Mouse (Mus musculus) left cerebral cortex, adult 2 months (tissue): Measurements from ENCODE around the gene Hpn. TPM values are rescaled to one million over a fixed set of nuclear protein-coding genes. Genes with fewer than 3 reads are reported as not detected.

Experiments
- DNase-seq, 2 experiments: peaks; one replicate each; pipeline ENCODE4 v3.0.0; 2021 to 2022; ENCODE audit warnings: low spot score in 2 of 2, mixed read lengths in 1 of 2; ENCODE audit errors: extremely low spot score in 1 of 2
- H3K27ac ChIP-seq: fragments of 200-600 bp; 2 replicates; pipeline ENCODE4 v1.8.1; 2022
- H3K4me3 ChIP-seq: fragments of 200-600 bp; 2 replicates; pipeline ENCODE4 v1.8.1; 2022
- CTCF ChIP-seq: fragments of 200-600 bp; IDR thresholded peaks from 2 replicates; pipeline ENCODE4 v1.8.1; 2022; ENCODE audit warnings: antibody characterized with exemption, mild to moderate bottlenecking, moderate library complexity
- intact Hi-C: fragments of 180-260 bp; cut with DNase I; formaldehyde crosslinking; loops from one replicate; pipeline ENCODE4 v1.15.1; 2025
- total RNA-seq, 2 experiments: library from RNA; stranded (reverse); gene quantifications; 2 replicates each; pipeline ENCODE4 v1.2.3; 2021

Hpn gene
- total RNA-seq, 2 experiments from 2014 or later, result 2.5 to 8.3 TPM

DNA sequence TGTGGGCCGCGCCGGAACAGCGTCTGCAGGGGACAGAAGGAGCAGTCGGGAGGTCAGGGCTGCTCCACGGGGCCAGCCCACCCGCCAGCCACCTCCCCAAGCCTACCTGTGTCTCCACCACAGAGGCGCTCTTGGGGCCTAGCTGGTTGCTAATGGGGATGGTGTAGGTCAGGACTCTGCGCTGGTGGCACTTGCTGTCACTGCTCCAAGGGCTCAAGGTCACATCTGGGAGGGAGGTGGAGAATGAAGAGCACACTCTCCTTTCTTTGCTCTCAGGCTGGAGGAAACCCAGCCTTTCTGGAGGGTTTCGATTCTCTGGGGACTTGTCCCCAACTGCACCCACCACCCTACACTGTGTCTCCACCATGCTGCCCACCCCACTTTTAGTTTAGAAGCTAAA is 20.6 kb upstream of the Hpn start:
- Histone ChIP-seq H3K4me3 (no peak overlapping the region), H3K27ac (no peak overlapping the region)
- TF ChIP-seq CTCF, result no peak
- intact Hi-C loops, result no loop called here
- DNase-seq, result no peak

GRCm38 (mm10) chr7:31131866-31132265 is 16.8 kb upstream of the Hpn start:
- no peak for TF ChIP-seq CTCF
- no peak for DNase-seq
- no peak overlapping the region for H3K4me3 ChIP-seq
- intact Hi-C loops, result loop anchor here (2.0 kb wide), 1 partner anchor 45 kb away; no protein-coding TSS in a partner anchor
- no peak overlapping the region for H3K27ac ChIP-seq

DNA sequence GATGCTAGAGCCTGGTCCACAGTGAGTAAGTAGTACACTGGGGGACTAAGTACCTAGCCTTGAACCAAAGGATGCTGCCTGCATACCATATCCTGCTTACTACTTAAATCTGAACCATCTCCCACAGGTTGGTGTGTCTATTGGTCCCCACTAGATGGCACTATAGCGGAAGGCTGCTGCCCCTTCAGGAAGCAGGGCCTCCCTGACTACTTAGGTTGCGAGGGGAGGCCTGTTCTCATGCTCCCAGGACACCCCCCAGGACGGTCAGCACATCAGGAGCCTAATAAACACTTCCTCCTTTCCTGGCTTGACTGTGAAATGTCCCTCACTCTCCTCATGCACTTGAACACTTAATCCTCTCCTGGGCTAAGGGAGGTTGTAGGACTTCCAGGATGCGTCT is 15.8 kb upstream of the Hpn start:
- Histone ChIP-seq H3K27ac (no peak overlapping the region), H3K4me3 (no peak overlapping the region)
- TF ChIP-seq CTCF, result peak; percentile 91
- intact Hi-C loops, result loop anchor here (2.0 kb wide), 1 partner anchor 46 kb away; no protein-coding TSS in a partner anchor
- DNase-seq, result peak in 1 of 2 experiments; percentile 58

- intact Hi-C loops, result loop anchor here (2.0 kb wide), 1 partner anchor 47 kb away; no protein-coding TSS in a partner anchor
- no peak overlapping the region for H3K4me3 ChIP-seq
- H3K27ac ChIP-seq, result no peak overlapping the region
- no peak for TF ChIP-seq CTCF
- no peak for DNase-seq
Observed at GRCm38 (mm10) chr7:31130197-31130596, 15.1 kb upstream of the Hpn start.

GRCm38 (mm10) chr7:31128157-31128705 is 13.1 kb upstream of the Hpn start:
- no peak for DNase-seq
- Histone ChIP-seq H3K4me3 (no peak overlapping the region), H3K27ac (peak overlapping the region; percentile 98)
- no peak for TF ChIP-seq CTCF
- intact Hi-C loops, result no loop called here

DNA sequence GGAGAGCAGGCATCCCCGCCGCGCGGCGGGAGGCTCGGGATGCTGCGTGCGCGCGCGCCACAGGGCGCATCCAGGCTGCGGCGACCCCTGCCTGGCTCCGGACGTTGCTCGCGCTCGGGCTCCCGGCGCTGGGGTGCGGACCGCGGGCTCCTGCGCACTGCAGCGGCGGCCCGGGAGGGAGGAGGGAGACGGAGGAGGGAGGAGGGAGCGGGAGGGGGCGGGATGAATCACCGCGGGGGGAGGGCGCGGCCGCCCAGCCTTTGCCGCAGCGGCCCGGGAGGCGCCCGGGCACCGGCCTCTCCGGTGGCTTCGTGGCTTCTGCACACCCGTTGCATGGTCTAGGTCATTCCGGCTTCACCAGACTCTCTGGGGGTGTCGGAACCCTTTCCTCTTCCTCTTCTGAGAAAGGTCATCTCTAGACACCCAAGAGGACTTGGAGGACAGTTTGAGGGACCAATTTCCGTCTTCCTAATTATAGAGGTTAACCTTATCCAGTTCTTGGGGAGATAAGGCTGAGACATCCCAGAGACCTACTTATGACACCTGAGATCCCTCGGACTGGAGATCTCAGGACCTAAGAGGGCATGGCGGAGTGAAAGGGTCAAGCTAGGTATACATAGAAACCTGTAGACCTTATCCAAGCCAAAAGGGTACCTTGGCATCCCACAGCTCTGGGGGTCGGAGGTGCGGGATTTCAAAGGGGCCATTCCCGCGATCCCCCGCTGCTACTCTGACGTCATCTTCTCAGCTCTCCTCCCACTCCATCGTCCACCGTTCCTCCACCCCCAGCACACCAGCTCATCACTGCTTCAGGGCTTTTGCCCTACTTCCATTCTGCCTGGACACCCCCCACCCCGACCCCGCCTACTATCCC is 12.0 kb upstream of the Hpn start, which contains the start of gene Scn1b:
TSS of gene Scn1b (minus strand) at position 153 of the 874 bp plus-strand sequence.
- Histone ChIP-seq H3K27ac (peak within 1 kb of the TSS; percentile 98), H3K4me3 (peak within 1 kb of the TSS; percentile 70)
- DNase-seq, result peak; percentile 79 to 83
- TF ChIP-seq CTCF, result no peak
- intact Hi-C loops, result loop anchor here (1.0 kb wide), 1 partner anchor 24 kb away; no protein-coding TSS in a partner anchor

DNA sequence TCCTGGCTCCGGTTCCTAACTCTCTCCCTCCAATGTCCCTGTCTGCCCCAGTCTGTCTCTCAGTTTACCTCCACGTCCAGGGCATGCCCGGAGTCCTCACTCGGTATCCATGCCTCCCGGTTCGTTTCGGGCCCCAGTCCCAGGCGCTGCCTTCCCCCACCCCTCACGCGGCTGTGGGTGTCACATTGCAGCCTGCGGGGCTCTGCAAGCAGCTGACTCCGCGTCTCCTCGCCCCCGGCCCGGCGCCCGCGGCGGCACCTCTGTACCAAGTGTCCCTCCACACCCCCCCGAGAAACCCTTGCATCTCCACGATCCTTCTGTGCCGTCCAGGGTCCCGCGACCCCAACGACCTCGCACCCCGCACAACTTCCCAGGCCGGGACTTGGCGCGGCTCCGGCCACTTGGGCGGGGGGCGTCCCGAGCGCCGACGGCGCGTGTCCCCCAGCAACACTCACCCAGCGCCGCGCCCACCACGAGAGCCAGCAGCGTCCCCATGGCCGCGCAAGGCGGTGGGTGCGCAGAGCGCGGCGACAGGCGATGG is 11.2 kb upstream of the Hpn start:
- no peak for TF ChIP-seq CTCF
- peak; percentile 58 to 69 for DNase-seq
- Histone ChIP-seq H3K4me3 (peak overlapping the region; percentile 70), H3K27ac (peak overlapping the region; percentile 98)
- intact Hi-C loops, result no loop called here

DNA sequence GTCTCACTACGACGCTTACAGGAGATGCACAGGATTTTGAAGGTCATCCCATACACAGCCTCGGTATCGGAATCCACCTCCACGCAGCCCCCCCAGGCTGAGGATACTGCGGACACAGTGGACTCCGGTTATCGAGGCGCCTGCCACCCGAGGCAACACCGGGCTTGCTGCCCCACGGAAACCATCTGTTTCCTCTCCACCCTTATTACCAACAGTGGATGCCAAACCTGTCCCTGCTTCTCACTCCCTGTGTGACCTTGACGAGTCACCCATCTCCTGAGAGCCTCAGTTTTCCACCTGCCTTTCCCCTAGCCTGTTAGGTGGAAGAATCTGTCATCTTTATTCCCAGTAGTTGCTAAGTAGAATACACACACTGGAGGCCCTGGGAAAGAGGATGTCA is 10.0 kb upstream of the Hpn start:
- intact Hi-C loops, result loop anchor here (2.0 kb wide), 1 partner anchor 20 kb away; no protein-coding TSS in a partner anchor
- Histone ChIP-seq H3K4me3 (peak overlapping the region; percentile 70), H3K27ac (peak overlapping the region; percentile 98)
- TF ChIP-seq CTCF, result no peak
- DNase-seq, result no peak

- H3K4me3 ChIP-seq, result peak overlapping the region; percentile 70
- no peak for TF ChIP-seq CTCF
- no peak for DNase-seq
- intact Hi-C loops, result loop anchor here (2.0 kb wide), 1 partner anchor 20 kb away; no protein-coding TSS in a partner anchor
- H3K27ac ChIP-seq, result peak overlapping the region; percentile 98; the same call in 1 of the 2 replicates
Observed at GRCm38 (mm10) chr7:31124381-31124780, 9.3 kb upstream of the Hpn start.

DNA sequence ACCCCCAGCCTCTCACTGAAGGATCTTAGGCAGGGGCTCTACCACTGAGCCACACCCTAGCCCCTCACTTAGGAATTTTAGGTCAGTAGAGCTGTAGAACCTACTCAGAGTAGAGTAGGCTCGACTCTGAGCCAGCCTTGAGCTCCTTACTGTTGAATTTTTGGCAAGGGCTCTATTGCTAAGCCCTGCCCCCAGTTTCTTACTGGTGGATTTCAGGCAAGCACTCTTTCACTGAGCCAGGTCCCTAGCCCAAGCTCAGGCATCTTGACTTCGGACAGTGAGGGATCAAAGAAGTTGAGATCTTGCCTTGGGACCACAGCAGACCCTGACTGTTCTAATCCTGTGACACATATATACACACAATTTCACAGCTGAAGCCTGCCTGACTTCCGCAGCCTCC is 8.6 kb upstream of the Hpn start:
- no peak overlapping the region for H3K27ac ChIP-seq
- no peak for DNase-seq
- intact Hi-C loops, result loop anchor here (2.0 kb wide), 1 partner anchor 19 kb away; no protein-coding TSS in a partner anchor
- TF ChIP-seq CTCF, result no peak
- H3K4me3 ChIP-seq, result peak overlapping the region; percentile 70

DNA sequence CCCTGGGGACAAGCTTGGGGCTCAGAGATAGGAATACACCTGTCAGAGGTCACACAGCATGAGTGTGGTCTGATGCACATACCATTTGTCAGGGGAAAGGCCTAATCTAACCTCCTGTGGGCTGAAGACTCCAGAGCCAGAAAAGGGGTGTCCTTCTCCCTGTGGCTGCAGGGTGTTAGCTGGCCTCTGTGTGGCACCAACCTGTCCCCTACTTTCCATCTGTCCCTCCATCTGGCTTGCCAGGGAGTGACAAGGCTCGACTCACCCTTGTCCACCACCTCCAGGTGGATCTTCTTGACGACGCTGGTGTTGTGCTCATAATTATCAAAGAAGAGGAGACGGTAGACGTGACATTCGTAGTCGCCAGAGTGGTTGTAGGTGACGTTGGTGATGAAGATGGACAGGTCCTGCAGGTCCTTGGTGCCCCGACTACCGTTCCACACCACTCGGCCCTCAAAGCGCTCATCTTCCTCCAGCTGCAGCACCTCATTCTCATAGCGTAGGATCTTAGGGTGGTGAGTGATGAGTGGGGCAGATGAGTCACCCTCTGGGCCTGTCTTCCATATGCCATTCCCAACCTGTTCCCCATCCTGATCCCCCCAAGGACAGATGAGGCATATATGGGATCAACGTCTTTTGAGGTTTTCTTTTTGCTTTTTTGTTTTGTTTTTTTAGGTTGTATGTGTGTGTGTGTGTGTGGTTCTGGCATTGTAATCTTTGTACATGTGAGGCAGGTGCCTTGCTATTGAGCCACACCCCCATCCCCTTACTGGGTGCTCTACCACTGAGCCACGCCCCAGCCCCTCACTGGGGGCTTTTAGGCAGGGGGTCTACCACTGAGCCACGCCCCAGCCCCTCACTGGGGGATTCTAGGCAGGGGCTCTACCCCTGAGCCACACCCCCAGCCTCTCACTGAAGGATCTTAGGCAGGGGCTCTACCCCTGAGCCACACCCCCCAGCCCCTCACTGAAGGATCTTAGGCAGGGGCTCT is 7.8 kb upstream of the Hpn start:
- Histone ChIP-seq H3K27ac (no peak overlapping the region), H3K4me3 (no peak overlapping the region)
- TF ChIP-seq CTCF, result no peak
- intact Hi-C loops, result no loop called here
- DNase-seq, result no peak
